Mouse (Mus musculus) liver, adult 2 months (tissue): Measurements from ENCODE around the gene Snca.

Experiments used
- CTCF ChIP-seq: fragments of 200-500 bp; IDR thresholded peaks from 2 replicates; pipeline ENCODE4 v1.5.1; 2011; ENCODE audit warnings: low read depth, low read length, control low read depth
- POLR2A ChIP-seq: fragments of 200-500 bp; IDR thresholded peaks from 2 replicates; pipeline ENCODE4 v1.6.1; 2011; ENCODE audit warnings: low read length, control low read depth; ENCODE audit not compliant: insufficient read depth; ENCODE audit errors: extremely low read depth

GRCm38 (mm10) chr6:60829282-60829891 is at the start of gene Snca:
- TF ChIP-seq CTCF, result no peak
- no peak for TF ChIP-seq POLR2A
